24 mouse cellular contexts compared by ENCODE assay signal in genomic region chr11:95764806-95765205, GRCm38 (mm10). TPM values are rescaled to one million over a fixed set of nuclear protein-coding genes. Genes with fewer than 3 reads are reported as not detected.
DNase-seq lines count a peak whose midpoint lies in the region; ATAC-seq lines count a peak whose summit lies in the region.
"Had no signal": no experiment of that assay in that cellular context is flagged by ENCODE, and none has a peak within 500 bp of the region (broad histone marks: within the 10 kb centered on the region; RNA-seq: fewer than 3 reads in every experiment).

No protein-coding gene starts in this region.

- peak overlapping the region; percentile 29; the same call in 1 of the 2 replicates for H3K9ac ChIP-seq in hindbrain, embryonic 13.5 days
- H3K9ac ChIP-seq in kidney, embryonic 16.5 days (replicated peaks; ENCODE audit: low read length) = no peak overlapping the region
- H3K9ac ChIP-seq in forebrain, embryonic 15.5 days (replicated peaks) = no peak overlapping the region
- H3K9ac ChIP-seq: embryonic facial prominence, embryonic 13.5 days; embryonic facial prominence, embryonic 15.5 days; forebrain, embryonic 12.5 days had no signal

- H3K9me3 ChIP-seq in hindbrain, embryonic 13.5 days = no peaks in the 10 kb centered on the region
- H3K9me3 ChIP-seq in hindbrain, embryonic 10.5 days = no peaks in the 10 kb centered on the region
- no peaks in the 10 kb centered on the region for H3K9me3 ChIP-seq in kidney, embryonic 16.5 days (ENCODE audit: low read length)
- no peaks in the 10 kb centered on the region for H3K9me3 ChIP-seq in forebrain, embryonic 15.5 days
- H3K9me3 ChIP-seq: embryonic facial prominence, embryonic 13.5 days; embryonic facial prominence, embryonic 15.5 days; forebrain, embryonic 10.5 days; forebrain, embryonic 12.5 days had no signal

- no peak overlapping the region for H3K4me2 ChIP-seq in hindbrain, embryonic 13.5 days
- H3K4me2 ChIP-seq in kidney, embryonic 16.5 days (replicated peaks; ENCODE audit: low read depth, low read length) = no peak overlapping the region
- no peak overlapping the region for H3K4me2 ChIP-seq in forebrain, embryonic 15.5 days (replicated peaks)
- H3K4me2 ChIP-seq: embryonic facial prominence, embryonic 13.5 days; embryonic facial prominence, embryonic 15.5 days; forebrain, embryonic 12.5 days had no signal

- no peak overlapping the region for H3K27ac ChIP-seq in hindbrain, embryonic 13.5 days
- H3K27ac ChIP-seq in hindbrain, embryonic 10.5 days = no peak overlapping the region
- peak overlapping the region; percentile 41 for H3K27ac ChIP-seq in kidney, embryonic 16.5 days (ENCODE audit: low read length)
- no peak overlapping the region for H3K27ac ChIP-seq in forebrain, embryonic 15.5 days (replicated peaks)
- H3K27ac ChIP-seq: embryonic facial prominence, embryonic 13.5 days; embryonic facial prominence, embryonic 15.5 days; forebrain, embryonic 10.5 days; forebrain, embryonic 12.5 days had no signal

- WGBS in hindbrain, embryonic 13.5 days = 52% methylated on average over 8 of the region's 8 CpGs
- 70% methylated on average over 8 of the region's 8 CpGs for WGBS in hindbrain, embryonic 10.5 days
- 62% methylated on average over 8 of the region's 8 CpGs for WGBS in kidney, embryonic 16.5 days
- 74% methylated on average over 8 of the region's 8 CpGs for WGBS in forebrain, embryonic 15.5 days

- H3K4me1 ChIP-seq in hindbrain, embryonic 13.5 days (replicated peaks) = no peaks in the 10 kb centered on the region
- H3K4me1 ChIP-seq in hindbrain, embryonic 10.5 days (replicated peaks) = no peaks in the 10 kb centered on the region
- peaks cover 4% of the 10 kb centered on the region; the same call in 1 of the 2 replicates for H3K4me1 ChIP-seq in kidney, embryonic 16.5 days (ENCODE audit: insufficient read depth, low read length)
- H3K4me1 ChIP-seq in forebrain, embryonic 15.5 days = no peaks in the 10 kb centered on the region
- H3K4me1 ChIP-seq: embryonic facial prominence, embryonic 15.5 days; forebrain, embryonic 10.5 days; forebrain, embryonic 12.5 days had no signal

- H3K36me3 ChIP-seq in hindbrain, embryonic 13.5 days = peaks cover 43% of the 10 kb centered on the region
- peaks cover 43% of the 10 kb centered on the region for H3K36me3 ChIP-seq in hindbrain, embryonic 10.5 days
- peaks cover 27% of the 10 kb centered on the region for H3K36me3 ChIP-seq in kidney, embryonic 16.5 days (ENCODE audit: insufficient read depth, low read length)
- peaks cover 18% of the 10 kb centered on the region for H3K36me3 ChIP-seq in forebrain, embryonic 15.5 days

- no peaks in the 10 kb centered on the region for H3K27me3 ChIP-seq in hindbrain, embryonic 13.5 days
- no peaks in the 10 kb centered on the region for H3K27me3 ChIP-seq in hindbrain, embryonic 10.5 days (ENCODE audit: insufficient read depth, poor library complexity, severe bottlenecking)
- no peaks in the 10 kb centered on the region for H3K27me3 ChIP-seq in kidney, embryonic 16.5 days (ENCODE audit: insufficient read depth, low read length)
- no peaks in the 10 kb centered on the region for H3K27me3 ChIP-seq in forebrain, embryonic 15.5 days
- H3K27me3 ChIP-seq: embryonic facial prominence, embryonic 13.5 days; embryonic facial prominence, embryonic 15.5 days; forebrain, embryonic 12.5 days had no signal

- no peak for DNase-seq in hindbrain, embryonic 10.5 days (ENCODE audit: low spot score)
- DNase-seq in kidney, postnatal 25 days = no peak
- DNase-seq in retina, embryonic 14.5 days (ENCODE audit: low spot score) = peak; percentile 28
- DNase-seq in retina, postnatal 1 day = peak; percentile 60
- DNase-seq: adrenal gland, adult 2 months; adrenal gland, postnatal 10 days; adrenal gland, postnatal 25 days; cerebellum, adult 11 months; cerebellum, adult 18-20 months; cerebellum, adult 8-10 months; cerebellum, adult 9-11 months; cerebellum, postnatal 14 days; cerebellum, postnatal 36 days; embryo, embryonic 11 days had no signal

- H3K4me3 ChIP-seq in hindbrain, embryonic 13.5 days = no peak overlapping the region
- no peak overlapping the region for H3K4me3 ChIP-seq in hindbrain, embryonic 10.5 days
- no peak overlapping the region for H3K4me3 ChIP-seq in kidney, embryonic 16.5 days (ENCODE audit: low read length)
- no peak overlapping the region for H3K4me3 ChIP-seq in forebrain, embryonic 15.5 days
- H3K4me3 ChIP-seq: embryonic facial prominence, embryonic 13.5 days; embryonic facial prominence, embryonic 15.5 days; erythroblast, embryonic 14.5 days; forebrain, embryonic 10.5 days; forebrain, embryonic 12.5 days had no signal

- ATAC-seq in hindbrain, embryonic 13.5 days (ENCODE audit: low FRiP score) = no peak
- no peak for ATAC-seq in kidney, embryonic 16.5 days (ENCODE audit: low FRiP score, low TSS enrichment)
- ATAC-seq in forebrain, embryonic 15.5 days (replicated peaks) = no peak
- ATAC-seq: forebrain, embryonic 14.5 days had no signal

RNA-seq across cellular contexts. Expression of gene B130006D01Rik, which starts 41.4 kb away (rescaled TPM):
- 1.6 and 1.8 TPM in 2 replicates for polyA plus RNA-seq in hindbrain, embryonic 13.5 days (2015; fragmentation: Nextera tagmentation; extraction: Ambion mirVana)
- polyA plus RNA-seq in hindbrain, embryonic 10.5 days (2016; fragmentation: Nextera tagmentation; extraction: Ambion mirVana) = 1.1 and 1.4 TPM in 2 replicates
- polyA plus RNA-seq in kidney, embryonic 16.5 days (2015; fragmentation: Nextera tagmentation; extraction: Ambion mirVana) = 1.1 and 1.8 TPM in 2 replicates
- polyA plus RNA-seq in forebrain, embryonic 15.5 days (2015; fragmentation: Nextera tagmentation; extraction: Ambion mirVana) = 1.4 and 1.9 TPM in 2 replicates
- polyA plus RNA-seq: erythroblast, embryonic 14.5 days had no signal

RNA-seq across cellular contexts. Expression of gene Zfp652, which starts 52.3 kb away (rescaled TPM):
- 31.0 and 32.8 TPM in 2 replicates for polyA plus RNA-seq in hindbrain, embryonic 13.5 days (2015; fragmentation: Nextera tagmentation; extraction: Ambion mirVana)
- 16.7 and 17.2 TPM in 2 replicates for polyA plus RNA-seq in hindbrain, embryonic 10.5 days (2016; fragmentation: Nextera tagmentation; extraction: Ambion mirVana)
- polyA plus RNA-seq in kidney, embryonic 16.5 days (2015; fragmentation: Nextera tagmentation; extraction: Ambion mirVana) = 22.6 and 24.0 TPM in 2 replicates
- polyA plus RNA-seq in forebrain, embryonic 15.5 days (2015; fragmentation: Nextera tagmentation; extraction: Ambion mirVana) = 32.5 and 35.4 TPM in 2 replicates

RNA-seq across cellular contexts. Expression of gene Phospho1, which starts 59.5 kb away (rescaled TPM):
- 0.39 TPM in 1 of 2 replicates, not detected in the other for polyA plus RNA-seq in hindbrain, embryonic 13.5 days (2015; fragmentation: Nextera tagmentation; extraction: Ambion mirVana)
- polyA plus RNA-seq in hindbrain, embryonic 10.5 days (2016; fragmentation: Nextera tagmentation; extraction: Ambion mirVana) = 0.42 and 0.86 TPM in 2 replicates
- not detected in 2 replicates for polyA plus RNA-seq in kidney, embryonic 16.5 days (2015; fragmentation: Nextera tagmentation; extraction: Ambion mirVana)
- polyA plus RNA-seq in forebrain, embryonic 15.5 days (2015; fragmentation: Nextera tagmentation; extraction: Ambion mirVana) = 0.23 TPM in 1 of 2 replicates, not detected in the other
- polyA plus RNA-seq: embryonic facial prominence, embryonic 11.5 days; forebrain, embryonic 10.5 days; forebrain, embryonic 12.5 days; forebrain, embryonic 14.5 days had no signal

Comparison
In these comparisons a context has a peak if more than half of its experiments do, and no peak if none do; other contexts are left out.
1. DNase-seq: peak in retina, embryonic 14.5 days (single experiment) and retina, postnatal 1 day (single experiment); none in hindbrain, embryonic 10.5 days (single experiment) and kidney, postnatal 25 days (0 of 2).